Mouse (Mus musculus) erythroblast, embryonic 14.5 days (primary cell): ENCODE results near the gene Tmem135. TPM values are rescaled to one million over a fixed set of nuclear protein-coding genes. Genes with fewer than 3 reads are reported as not detected.

Experiments used
- H3K27me3 ChIP-seq: 2 replicates; pipeline ENCODE4 v1.6.1; 2012; ENCODE audit warnings: inconsistent platforms; ENCODE audit not compliant: control insufficient read depth
- H3K36me3 ChIP-seq: 2 replicates; pipeline ENCODE4 v1.6.1; 2012; ENCODE audit warnings: mild to moderate bottlenecking, inconsistent platforms; ENCODE audit not compliant: control insufficient read depth
- H3K4me1 ChIP-seq: 2 replicates; pipeline ENCODE4 v1.6.1; 2012; ENCODE audit warnings: inconsistent platforms; ENCODE audit not compliant: control insufficient read depth
- H3K4me3 ChIP-seq: replicated peaks from 2 replicates; pipeline ENCODE3; 2012; ENCODE audit warnings: moderate library complexity, mild to moderate bottlenecking, inconsistent platforms
- H3K9me3 ChIP-seq: 2 replicates; pipeline ENCODE4 v1.6.1; 2012; ENCODE audit warnings: low read length, inconsistent platforms, mixed read lengths; ENCODE audit not compliant: control insufficient read depth
- GATA1 ChIP-seq: IDR thresholded peaks from 2 replicates; pipeline ENCODE4 v1.6.1; 2012; ENCODE audit warnings: low read length, inconsistent platforms, mixed read lengths
- TAL1 ChIP-seq: IDR thresholded peaks from 3 replicates; pipeline ENCODE4 v1.6.1; 2012; ENCODE audit warnings: low read length, inconsistent platforms, mixed read lengths
- polyA plus RNA-seq: library from polyadenylated mRNA; stranded (reverse); fragments of >175 nt; gene quantifications from 2 replicates; pipeline ENCODE4 v1.2.3, GENCODE M21; 2012

Tmem135 gene
- polyA plus RNA-seq, 1 experiment: 0.68 TPM

DNA sequence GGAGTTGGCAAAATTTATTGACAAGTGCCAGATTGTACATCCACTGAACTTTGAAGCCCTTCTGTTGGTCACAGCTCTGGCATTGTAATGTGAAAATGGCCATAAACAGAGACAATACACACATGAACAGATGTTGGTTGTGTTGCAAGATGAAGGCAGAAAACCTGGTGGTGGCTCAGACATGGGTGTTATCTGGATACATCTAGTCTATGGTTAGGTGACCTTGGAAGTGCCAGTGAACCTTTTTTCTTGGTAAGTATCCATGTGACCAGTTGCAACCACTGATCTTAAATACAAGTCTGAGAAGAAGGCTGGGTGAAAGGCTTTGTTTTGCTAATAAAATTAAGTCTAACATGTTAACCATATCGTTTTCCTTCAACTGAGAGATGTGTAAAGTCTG is 33.9 kb downstream of the Tmem135 start:
- TF ChIP-seq GATA1 (no peak), TAL1 (no peak)
- peaks cover 5% of the 10 kb centered on the region for H3K4me1 ChIP-seq
- no peaks in the 10 kb centered on the region for H3K36me3 ChIP-seq
- no peaks in the 10 kb centered on the region for H3K9me3 ChIP-seq
- H3K4me3 ChIP-seq: no peak overlapping the region
- no peaks in the 10 kb centered on the region for H3K27me3 ChIP-seq

DNA sequence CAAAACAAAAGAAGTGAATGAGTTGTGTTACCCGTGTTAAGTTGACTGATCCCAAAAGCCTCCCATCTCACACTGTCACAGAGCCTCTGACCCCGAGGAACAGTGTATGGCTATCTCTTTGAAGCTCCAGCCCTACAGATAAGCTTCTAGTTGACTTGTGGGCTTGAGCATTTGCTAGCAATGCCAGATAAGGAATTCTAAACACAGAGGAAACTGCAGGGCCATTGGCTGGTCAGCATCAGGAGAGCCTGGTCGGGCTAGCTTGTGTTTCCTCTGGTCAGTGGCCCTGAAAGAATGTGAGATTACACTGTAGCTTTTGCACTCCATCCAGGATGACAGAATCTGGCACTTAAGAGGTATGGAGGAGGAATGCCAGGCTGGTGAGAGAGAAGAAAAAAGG is 36.4 kb downstream of the Tmem135 start:
- TF ChIP-seq TAL1: no peak
- TF ChIP-seq GATA1: no peak
- Histone ChIP-seq H3K4me3 (no peak overlapping the region), H3K27me3 (no peaks in the 10 kb centered on the region), H3K36me3 (no peaks in the 10 kb centered on the region), H3K9me3 (no peaks in the 10 kb centered on the region), H3K4me1 (peaks cover 5% of the 10 kb centered on the region)

DNA sequence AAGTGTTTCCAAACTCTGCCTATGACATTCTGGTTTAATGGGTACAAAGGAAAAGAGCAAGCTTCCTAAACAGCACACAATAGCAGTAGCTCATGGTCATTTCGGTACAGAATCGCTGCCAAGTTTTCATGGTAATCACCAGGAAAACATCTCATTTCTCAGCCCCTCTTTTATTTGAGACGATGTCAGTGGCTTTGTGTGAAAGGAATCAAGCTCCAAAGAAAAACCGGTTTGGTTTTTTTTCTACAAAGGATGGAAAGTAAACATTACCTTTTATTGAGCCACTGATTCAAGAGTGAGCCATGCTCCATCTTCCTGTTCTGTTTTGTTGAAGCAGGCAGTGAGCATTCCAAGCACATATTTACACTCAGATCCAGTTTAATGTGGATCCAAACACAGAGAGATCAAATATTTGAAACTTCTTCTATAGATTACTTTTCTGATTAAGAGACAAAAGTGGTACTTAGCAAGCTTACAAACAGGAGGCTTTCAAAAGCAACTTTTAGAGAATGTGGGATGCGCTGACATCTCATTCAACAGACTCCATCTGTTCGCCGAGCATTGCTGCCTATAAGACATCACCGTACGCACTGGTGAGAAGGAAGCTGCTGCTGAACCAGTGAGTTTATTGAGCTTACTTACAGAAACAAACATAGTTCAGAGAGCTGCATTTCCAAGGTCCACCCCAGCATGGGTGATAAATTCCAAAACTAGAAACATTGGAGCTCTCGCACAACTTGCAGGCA is 38.7 kb downstream of the Tmem135 start:
- H3K27me3 ChIP-seq: no peaks in the 10 kb centered on the region
- H3K4me3 ChIP-seq: no peak overlapping the region
- H3K36me3 ChIP-seq: no peaks in the 10 kb centered on the region
- TF ChIP-seq TAL1 (no peak), GATA1 (no peak)
- peaks cover 5% of the 10 kb centered on the region for H3K4me1 ChIP-seq
- H3K9me3 ChIP-seq: no peaks in the 10 kb centered on the region

DNA sequence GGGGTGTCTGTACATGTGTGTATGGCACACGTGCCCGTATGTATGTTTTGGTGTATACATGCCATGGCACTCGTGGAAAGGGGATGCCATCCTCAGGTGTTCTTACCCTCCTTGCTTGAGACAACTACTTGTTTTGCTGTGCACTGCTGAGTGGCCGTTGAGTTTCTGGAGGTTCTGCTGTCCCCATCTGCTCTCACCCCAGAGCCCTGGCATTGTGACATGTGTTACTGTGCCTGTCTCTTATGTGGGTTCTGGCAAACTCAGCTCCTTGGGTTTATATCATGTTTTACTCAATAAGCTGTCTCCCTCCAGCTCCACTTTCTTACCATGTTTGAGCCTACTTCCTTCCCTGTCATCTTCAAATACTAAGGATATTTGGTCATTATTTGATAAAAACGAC is 40.0 kb downstream of the Tmem135 start:
- no peaks in the 10 kb centered on the region for H3K36me3 ChIP-seq
- peaks cover 5% of the 10 kb centered on the region for H3K4me1 ChIP-seq
- H3K4me3 ChIP-seq: no peak overlapping the region
- no peak for TF ChIP-seq GATA1
- TF ChIP-seq TAL1: no peak
- H3K27me3 ChIP-seq: no peaks in the 10 kb centered on the region
- H3K9me3 ChIP-seq: no peaks in the 10 kb centered on the region

DNA sequence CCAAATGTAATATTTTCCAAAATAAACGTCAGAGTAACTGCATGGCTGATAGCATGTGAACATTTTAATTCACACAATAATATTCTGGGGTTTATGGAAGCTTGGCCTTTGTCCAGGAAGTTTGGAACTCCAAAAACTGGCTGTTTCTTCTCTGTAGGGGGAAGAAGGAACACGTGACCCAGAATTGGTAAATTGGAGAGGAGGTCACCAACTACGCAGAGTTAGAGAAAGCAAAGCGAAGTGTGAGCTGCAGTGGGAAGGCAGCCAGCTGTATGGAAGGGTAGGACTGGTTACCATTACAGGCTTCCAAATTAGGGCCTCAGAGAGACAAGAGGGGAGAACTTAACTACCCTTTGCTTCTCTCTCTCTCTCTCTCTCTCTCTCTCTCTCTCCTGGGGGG is 47.7 kb downstream of the Tmem135 start:
- TF ChIP-seq TAL1 (no peak), GATA1 (no peak)

DNA sequence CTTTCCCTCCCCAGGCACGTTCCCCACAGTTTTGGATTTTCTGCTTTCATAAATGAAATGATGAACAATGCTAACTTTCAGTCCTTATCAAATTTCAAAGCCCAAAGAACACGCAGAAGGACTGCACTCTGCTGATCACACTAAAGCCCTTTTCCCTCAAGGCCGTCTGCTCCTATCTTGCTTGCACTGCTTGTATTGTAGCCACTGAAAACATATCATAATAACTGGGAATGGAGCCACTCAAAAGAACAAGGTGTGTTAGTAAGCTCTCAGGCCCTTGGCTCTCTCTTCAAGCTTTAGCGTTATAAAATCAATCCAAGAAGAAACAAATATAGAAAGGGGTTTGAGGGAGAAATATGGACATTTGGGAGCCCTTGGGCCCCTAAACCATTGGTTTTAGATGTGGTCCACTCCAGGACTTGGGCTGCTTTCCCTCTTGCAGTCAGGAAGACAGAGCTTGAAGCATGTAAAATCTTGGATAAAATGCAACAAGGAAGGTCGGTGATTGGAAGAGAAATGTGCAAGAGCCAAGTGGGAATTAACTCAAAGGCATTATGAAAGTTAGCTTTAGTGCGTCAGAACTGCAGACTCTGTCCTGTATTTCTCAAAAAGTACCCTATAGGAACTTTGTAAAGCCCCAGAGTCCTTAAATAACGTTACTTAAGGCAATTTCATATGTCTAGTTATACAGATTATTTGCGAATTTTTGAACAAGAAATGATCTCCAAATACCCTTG is 48.3 kb downstream of the Tmem135 start:
- TF ChIP-seq GATA1 (no peak), TAL1 (no peak)
- no peaks in the 10 kb centered on the region for H3K27me3 ChIP-seq
- H3K36me3 ChIP-seq: no peaks in the 10 kb centered on the region
- no peak overlapping the region for H3K4me3 ChIP-seq
- no peaks in the 10 kb centered on the region for H3K4me1 ChIP-seq
- H3K9me3 ChIP-seq: no peaks in the 10 kb centered on the region

More for the DNA sequence above, 47.7 kb downstream of the Tmem135 start:
- no peak overlapping the region for H3K4me3 ChIP-seq
- H3K4me1 ChIP-seq: no peaks in the 10 kb centered on the region
- H3K27me3 ChIP-seq: no peaks in the 10 kb centered on the region
- H3K9me3 ChIP-seq: no peaks in the 10 kb centered on the region
- no peaks in the 10 kb centered on the region for H3K36me3 ChIP-seq

DNA sequence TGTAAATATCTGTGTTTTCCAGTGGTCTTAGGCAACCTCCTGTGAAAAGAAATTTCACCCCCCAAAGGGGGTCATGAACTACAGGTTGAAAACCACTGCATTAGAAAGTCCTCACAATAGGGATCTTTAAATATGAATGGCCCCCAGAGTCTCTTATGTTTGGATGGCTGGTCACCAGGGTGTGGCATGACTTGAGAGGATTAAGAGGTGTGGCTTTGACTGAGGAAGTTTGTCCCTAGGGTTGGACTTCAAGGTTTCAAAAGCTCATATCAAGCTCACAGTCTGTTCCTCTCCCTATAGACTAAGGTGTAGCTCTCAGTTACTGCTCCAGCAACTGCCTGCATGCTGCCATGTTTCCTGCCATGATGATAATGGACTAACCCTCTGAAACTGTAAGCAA is 62.0 kb downstream of the Tmem135 start:
- Histone ChIP-seq H3K27me3 (no peaks in the 10 kb centered on the region), H3K4me3 (no peak overlapping the region), H3K36me3 (no peaks in the 10 kb centered on the region), H3K4me1 (peaks cover 24% of the 10 kb centered on the region), H3K9me3 (no peaks in the 10 kb centered on the region)
- TF ChIP-seq GATA1 (no peak), TAL1 (no peak)

DNA sequence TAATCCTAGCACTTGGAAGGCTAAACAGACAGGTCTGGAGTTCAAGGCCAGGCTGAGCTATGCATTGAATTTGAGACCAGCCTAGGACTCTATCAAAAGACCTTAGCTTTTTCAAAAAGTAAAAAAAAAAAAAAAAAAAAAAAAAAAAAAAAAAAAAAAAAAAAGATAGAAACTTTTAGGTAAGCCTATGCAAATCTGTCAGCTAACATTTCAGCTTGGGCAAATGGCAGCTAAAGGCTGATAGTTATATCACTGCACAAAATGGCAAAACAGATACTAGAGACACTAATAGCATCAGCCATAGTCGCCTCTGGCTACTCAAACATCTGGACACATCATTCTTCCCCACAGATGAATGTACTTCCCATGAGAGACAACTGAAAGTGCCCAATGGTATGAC is 64.2 kb downstream of the Tmem135 start:
- Histone ChIP-seq H3K9me3 (no peaks in the 10 kb centered on the region), H3K4me1 (peaks cover 30% of the 10 kb centered on the region), H3K27me3 (no peaks in the 10 kb centered on the region), H3K4me3 (no peak overlapping the region), H3K36me3 (no peaks in the 10 kb centered on the region)
- TF ChIP-seq TAL1 (no peak), GATA1 (no peak)

DNA sequence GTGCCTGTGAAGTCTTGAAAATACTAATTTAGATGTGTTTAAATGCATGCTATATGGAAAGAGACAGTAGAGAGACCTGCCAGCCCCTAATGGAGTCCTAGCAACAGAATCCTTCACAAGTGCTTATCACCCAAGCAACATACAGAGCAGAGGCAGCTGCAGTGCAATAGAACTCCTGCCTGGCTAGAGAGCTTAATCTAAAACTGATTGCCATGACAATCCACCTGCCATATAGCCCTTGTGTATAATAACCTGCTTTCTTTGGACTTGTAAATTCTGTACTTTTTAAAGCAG is 64.9 kb downstream of the Tmem135 start:
- H3K9me3 ChIP-seq: no peaks in the 10 kb centered on the region
- no peaks in the 10 kb centered on the region for H3K36me3 ChIP-seq
- H3K27me3 ChIP-seq: no peaks in the 10 kb centered on the region
- peaks cover 30% of the 10 kb centered on the region for H3K4me1 ChIP-seq
- H3K4me3 ChIP-seq: peak overlapping the region; percentile 68
- TF ChIP-seq TAL1: no peak
- TF ChIP-seq GATA1: no peak
